Mouse (Mus musculus) gastrocnemius, adult 2 months (tissue): Measurements from ENCODE around the gene Auts2. TPM values are rescaled to one million over a fixed set of nuclear protein-coding genes. Genes with fewer than 3 reads are reported as not detected.

Source experiments
- DNase-seq: peaks from one replicate; pipeline ENCODE4 v3.0.0; 2022
- H3K27ac ChIP-seq: fragments of 200-600 bp; 2 replicates; pipeline ENCODE4 v1.8.1; 2022; ENCODE audit warnings: mild to moderate bottlenecking
- H3K4me3 ChIP-seq: fragments of 200-600 bp; 2 replicates; pipeline ENCODE4 v1.8.1; 2022; ENCODE audit warnings: mild to moderate bottlenecking, moderate library complexity
- CTCF ChIP-seq: fragments of 200-600 bp; IDR thresholded peaks from 2 replicates; pipeline ENCODE4 v1.8.1; 2022; ENCODE audit warnings: antibody characterized with exemption, mild to moderate bottlenecking, moderate library complexity
- intact Hi-C: fragments of 180-260 bp; cut with DNase I; formaldehyde crosslinking; loops from one replicate; pipeline ENCODE4 v1.15.1; 2025
- total RNA-seq, 2 experiments: library from RNA; stranded (reverse); gene quantifications; 2 replicates each; pipeline ENCODE4 v1.2.3; 2021

Auts2 gene
- total RNA-seq, 2 experiments from 2014 or later: 13.0 to 31.1 TPM

DNA sequence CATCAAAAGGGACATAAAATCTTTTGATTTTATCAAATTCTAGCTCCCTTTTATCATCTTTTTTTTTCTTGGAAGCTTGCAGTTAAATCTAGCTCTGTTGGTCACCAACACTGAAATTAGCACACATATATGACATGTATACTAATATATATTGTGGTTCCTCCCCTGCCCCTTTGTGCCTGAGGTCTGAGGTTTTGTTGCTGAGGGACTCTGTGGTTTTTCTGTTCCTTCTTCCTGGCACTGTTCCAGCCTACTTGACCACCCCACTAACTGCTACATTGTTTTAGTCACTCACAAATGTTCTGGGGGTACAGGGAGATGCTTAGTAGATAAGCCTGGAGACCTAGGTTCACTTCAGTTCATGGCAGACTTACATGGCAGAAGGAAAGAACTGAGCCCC lies 192.0 kb downstream of the Auts2 start:
- intact Hi-C loops: no loop called here
- no peak for TF ChIP-seq CTCF
- H3K4me3 ChIP-seq: no peak overlapping the region
- no peak overlapping the region for H3K27ac ChIP-seq
- no peak for DNase-seq

DNA sequence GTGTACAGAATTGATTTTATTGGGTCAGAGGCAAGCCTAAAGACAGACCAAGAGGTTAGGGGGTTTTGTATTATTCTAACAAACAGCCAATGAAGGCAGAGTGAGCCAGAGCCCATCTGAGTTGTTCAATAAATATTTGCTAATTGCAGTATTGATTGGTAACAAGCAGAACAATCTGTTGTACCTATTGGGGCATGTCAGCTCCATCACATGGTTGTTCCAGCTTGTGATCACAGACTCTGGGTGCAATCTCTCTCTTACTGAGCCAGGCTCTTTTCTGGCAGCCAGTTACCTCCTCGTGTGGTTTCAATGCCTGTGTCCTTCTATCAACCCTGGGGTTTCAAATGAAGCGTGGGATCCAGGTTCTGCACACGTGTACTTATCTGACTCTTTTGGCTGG lies 201.8 kb downstream of the Auts2 start:
- intact Hi-C loops: no loop called here
- no peak overlapping the region for H3K4me3 ChIP-seq

DNA sequence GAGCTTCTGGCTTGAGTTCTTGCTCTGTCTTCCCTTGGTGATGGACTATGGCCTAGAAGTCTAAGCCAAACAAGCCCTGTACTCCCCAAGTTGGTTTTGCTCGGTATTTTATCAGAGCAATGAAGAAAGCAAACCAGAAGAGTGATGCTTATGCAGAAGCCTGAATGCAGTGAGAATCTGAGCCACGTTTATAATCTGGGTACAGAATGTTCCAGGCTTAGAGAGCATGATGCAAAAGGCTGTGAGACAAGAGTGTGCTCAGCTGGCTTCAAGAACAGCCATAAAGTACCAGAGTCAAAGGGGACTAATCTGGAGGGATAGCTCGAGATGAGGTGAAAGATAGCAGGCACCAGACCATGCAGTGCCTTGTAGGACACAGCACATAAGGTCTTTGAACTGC lies 205.5 kb downstream of the Auts2 start:
- no peak overlapping the region for H3K27ac ChIP-seq
- DNase-seq: no peak
- no peak for TF ChIP-seq CTCF
- intact Hi-C loops: no loop called here
- no peak overlapping the region for H3K4me3 ChIP-seq

More for the DNA sequence above, 201.8 kb downstream of the Auts2 start:
- DNase-seq: no peak
- no peak overlapping the region for H3K27ac ChIP-seq
- no peak for TF ChIP-seq CTCF

DNA sequence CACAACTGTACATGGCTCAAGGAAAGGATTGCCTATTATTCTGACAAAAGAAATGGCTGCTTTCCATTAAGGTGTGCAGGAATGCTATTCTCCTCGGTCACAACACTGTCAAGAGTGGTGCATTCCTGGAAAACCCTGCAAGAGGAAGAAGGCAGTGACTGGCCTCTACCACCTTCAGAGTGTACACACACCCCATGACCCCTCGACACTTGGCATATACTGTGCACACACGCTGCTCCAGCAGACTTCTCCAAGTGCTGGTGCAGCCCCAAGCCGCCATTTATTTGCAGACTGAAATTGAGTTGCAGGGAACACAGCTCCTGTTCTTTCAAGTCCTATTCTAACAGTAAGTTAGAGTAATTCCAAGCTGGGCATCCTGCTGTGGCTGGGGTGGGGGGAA lies 207.4 kb downstream of the Auts2 start:
- H3K27ac ChIP-seq: no peak overlapping the region
- no peak for TF ChIP-seq CTCF
- no peak for DNase-seq
- no peak overlapping the region for H3K4me3 ChIP-seq
- intact Hi-C loops: no loop called here

DNA sequence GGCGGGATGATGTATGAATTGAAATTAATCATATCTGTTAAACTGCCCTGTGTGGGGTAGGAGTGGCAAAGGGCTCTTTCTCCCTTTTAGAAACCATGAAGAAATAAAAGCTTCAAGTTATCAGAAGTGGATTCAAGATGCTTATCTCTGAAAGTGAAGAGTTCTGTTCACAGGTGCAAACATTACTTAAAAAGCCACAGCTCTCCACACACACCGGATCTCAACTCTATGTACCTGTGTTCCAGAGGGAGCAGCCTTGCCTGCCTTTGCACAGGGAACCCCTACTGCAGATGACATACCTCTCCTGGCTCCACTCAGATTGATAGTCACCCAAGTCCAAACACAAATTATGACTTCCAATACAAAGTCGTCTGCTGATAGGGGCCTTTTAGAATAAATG lies 208.3 kb downstream of the Auts2 start:
- intact Hi-C loops: no loop called here
- no peak overlapping the region for H3K4me3 ChIP-seq
- no peak overlapping the region for H3K27ac ChIP-seq
- no peak for TF ChIP-seq CTCF
- DNase-seq: no peak

DNA sequence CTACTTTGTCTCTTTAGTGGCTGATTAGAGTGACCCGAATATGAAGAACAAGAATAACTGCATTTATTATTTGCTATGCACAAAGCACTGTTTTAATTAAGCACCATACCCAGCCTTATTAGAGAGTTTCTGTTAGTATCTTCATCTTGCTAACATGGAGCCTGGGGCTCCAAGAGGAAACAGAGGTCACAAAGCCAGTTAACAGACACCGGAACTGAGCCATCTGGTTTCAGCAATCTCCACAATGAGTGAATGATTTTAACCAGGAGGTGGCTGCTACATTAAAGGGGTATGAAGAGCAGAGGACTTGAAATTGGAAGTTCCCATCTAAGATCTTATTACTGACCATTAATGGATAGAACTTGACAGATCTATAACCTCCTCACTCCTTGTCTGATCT lies 209.4 kb downstream of the Auts2 start:
- no peak for TF ChIP-seq CTCF
- DNase-seq: no peak
- H3K27ac ChIP-seq: no peak overlapping the region
- H3K4me3 ChIP-seq: no peak overlapping the region
- intact Hi-C loops: no loop called here

DNA sequence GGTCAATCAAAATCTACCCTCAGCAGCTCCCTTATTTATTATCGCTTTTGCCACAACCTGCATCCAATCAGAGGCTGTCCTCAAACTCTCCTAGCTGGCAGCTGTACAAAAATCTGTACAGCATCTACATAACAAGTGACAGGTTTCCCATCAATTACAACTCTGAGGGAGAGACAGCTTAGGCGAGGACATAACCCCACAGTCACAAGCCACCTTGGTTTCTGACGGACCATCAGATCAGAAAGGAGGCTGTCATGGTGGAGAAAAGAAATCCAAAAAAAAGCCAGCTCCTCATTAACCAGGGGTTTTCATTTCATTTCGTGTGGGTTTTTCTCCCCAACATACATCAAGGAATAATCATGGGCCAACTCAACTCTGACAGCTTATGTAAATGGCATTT lies 210.6 kb downstream of the Auts2 start:
- TF ChIP-seq CTCF: no peak
- intact Hi-C loops: no loop called here
- H3K27ac ChIP-seq: no peak overlapping the region
- no peak overlapping the region for H3K4me3 ChIP-seq
- DNase-seq: no peak

DNA sequence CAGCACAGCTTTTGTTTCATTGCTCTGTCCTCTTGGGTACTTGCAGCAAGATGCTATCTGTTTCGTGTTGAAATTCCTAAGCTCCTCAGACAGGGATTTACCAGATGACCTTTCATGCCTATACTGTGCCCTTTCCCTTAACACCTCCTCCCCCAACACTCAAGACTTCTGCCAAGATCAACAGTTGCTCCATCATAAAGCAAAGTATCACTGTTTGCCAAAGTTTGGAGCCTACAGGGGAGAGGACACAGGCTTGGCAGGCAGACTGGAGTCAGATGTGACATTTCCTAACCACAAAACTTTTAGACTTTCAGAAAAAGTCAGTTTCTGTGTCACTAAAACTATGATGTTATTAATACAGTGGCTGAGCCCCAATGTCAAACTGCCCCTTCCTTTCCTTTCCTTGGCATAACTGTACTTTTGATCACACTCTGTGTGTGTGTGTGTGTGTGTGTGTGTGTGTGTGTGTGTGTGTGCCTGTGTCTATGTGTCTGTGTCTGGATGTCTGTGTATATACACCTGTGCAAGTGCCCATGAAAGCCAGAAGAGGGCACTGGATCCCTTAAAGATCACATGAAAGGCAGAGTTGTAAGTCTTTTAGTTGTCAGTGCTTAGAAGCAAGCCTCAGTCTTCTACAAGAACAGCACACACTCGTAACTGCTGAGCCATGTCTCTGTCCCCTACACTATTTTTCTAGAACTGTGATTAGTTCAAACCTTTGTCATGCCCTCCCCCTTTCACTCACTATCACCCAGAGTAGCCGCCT lies 213.8 kb downstream of the Auts2 start:
- H3K4me3 ChIP-seq: no peak overlapping the region
- peak; percentile 23; the same call in 1 of the 2 replicates for TF ChIP-seq CTCF
- intact Hi-C loops: no loop called here
- no peak for DNase-seq
- H3K27ac ChIP-seq: no peak overlapping the region

DNA sequence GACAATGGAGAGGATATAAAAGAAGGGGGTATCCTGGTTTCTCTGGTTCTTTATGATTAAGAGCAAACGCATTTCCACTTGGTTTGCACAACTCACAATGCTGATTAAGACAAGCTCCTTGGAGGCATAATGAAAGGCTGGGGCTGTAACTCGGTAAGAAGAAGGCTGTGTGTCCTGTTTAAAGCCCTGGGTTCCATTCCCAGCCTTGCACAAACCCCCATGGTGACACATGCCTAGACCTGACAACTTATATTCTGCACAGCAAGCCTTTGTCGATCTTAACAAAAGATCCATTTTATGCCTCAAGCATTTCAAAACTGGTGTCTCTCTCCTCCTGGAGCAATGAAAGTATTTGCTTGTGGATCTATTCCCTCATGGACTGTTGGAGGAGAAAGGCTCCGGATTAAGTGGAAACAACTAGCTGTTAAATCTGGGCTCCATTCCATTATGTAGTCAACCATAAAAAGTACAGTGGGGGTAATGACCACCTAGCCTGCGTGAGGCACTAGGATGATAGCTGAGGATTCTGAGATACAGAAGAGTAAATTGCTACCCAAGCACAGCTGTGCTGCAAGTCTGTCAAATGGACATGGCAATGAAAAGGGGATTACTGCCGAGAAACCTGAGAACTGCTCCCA lies 218.8 kb downstream of the Auts2 start:
- no peak for TF ChIP-seq CTCF
- H3K4me3 ChIP-seq: no peak overlapping the region
- intact Hi-C loops: no loop called here
- DNase-seq: no peak
- H3K27ac ChIP-seq: no peak overlapping the region

DNA sequence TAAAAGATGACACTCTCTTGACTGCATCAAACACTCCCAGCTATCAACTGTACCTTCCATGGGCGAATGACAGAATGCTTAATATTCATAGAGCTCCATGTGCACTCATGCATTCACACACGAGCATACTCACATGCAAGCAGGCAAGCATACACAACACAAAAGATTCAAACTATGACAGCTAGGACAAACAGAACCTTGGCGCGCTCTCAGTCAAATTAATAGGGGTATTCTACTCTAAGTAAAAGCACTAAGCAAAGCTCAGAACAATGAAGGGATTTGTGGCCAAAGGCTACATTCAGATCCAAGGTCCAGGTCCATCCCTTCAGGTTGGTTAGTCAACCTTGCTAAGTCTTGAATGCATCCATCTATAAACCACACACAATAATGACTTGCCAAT lies 219.5 kb downstream of the Auts2 start:
- no peak for TF ChIP-seq CTCF
- no peak overlapping the region for H3K27ac ChIP-seq
- no peak overlapping the region for H3K4me3 ChIP-seq
- no peak for DNase-seq
- intact Hi-C loops: no loop called here

DNA sequence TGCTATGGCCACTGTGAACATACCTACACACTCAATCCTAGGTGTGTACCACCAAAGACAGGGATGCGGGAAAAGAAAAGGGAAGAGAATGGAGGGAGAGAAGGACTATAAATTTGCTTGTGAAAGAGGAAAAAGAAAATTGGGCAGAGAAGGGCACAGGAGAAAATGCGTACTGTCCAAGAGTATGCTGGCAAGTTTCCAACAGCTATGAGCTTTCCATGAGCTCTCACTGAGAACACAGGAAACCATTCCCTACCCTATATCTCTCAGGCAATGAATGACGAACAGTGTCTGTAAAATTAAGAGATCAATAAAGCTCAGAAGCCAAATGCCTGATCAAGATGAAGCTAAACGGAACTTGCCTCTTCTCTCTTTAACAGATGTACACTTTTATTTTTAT lies 220.2 kb downstream of the Auts2 start:
- intact Hi-C loops: no loop called here
- Histone ChIP-seq H3K27ac (no peak overlapping the region), H3K4me3 (no peak overlapping the region)
- TF ChIP-seq CTCF: no peak
- no peak for DNase-seq

DNA sequence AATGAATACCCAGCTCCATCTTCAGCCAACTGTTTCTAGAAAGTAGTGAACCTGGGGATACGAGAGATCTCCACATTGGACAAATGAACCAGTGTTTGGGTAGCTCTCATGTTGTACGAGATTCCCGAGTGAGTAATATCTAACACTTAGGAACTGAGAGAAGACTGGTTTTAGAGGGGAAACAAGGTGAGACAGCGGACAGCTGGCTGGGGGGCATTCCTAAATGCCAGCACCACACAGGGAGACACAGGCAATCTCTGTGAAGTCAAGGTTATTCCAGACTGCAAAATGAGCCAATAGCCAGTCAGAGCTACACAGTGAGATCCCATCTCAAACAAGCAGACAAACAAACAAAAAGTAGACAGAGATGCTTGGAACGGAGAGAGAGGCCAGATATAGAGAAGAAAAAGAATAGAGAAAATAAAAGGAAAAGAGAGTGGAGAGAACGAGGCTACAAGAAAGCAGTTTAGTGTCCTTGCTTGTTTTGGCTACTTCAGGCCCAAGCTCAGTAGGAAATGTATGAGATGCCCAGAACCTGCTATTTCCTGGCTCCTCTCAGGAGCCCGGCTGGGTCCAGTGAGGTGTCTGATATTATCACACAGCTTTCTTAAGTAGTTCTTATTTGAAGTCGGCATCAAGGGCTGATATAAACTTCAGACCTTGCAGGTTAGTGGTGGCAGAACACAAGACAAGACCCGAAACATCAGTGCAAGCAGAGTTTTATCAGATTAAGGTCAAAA lies 224.9 kb downstream of the Auts2 start:
- H3K27ac ChIP-seq: no peak overlapping the region
- DNase-seq: no peak
- TF ChIP-seq CTCF: no peak
- no peak overlapping the region for H3K4me3 ChIP-seq
- intact Hi-C loops: no loop called here

DNA sequence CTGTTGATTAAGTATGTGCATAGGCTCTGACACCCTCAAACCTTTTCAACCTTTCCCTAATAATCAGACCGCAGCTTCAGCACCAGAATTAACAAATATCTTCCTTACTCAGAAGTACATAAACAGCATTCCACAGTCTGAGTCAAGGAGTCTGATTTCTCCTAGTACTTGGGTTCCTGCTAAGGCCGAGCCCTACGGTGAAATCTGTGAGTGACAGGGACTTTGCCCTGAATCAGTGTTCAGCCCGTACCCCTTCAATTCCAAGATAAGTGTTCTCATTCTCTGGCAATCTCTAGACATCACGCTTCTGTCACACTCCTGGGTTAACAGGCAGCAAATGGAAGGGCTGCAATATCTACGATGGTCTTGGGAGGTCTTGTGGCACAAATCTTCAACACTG lies 226.2 kb downstream of the Auts2 start:
- no peak overlapping the region for H3K27ac ChIP-seq
- intact Hi-C loops: no loop called here
- no peak for DNase-seq
- no peak for TF ChIP-seq CTCF
- H3K4me3 ChIP-seq: no peak overlapping the region
